Mouse (Mus musculus) olfactory bulb, adult 2 months (tissue): ENCODE measurements around the gene Hist2h2ab.

ENCODE experiments used
- CTCF ChIP-seq: fragments of 200-500 bp; IDR thresholded peaks from 2 replicates; pipeline ENCODE4 v1.5.1; 2012; ENCODE audit warnings: low read depth, mild to moderate bottlenecking, low read length, moderate library complexity; ENCODE audit not compliant: insufficient read depth
- POLR2A ChIP-seq: fragments of 200-500 bp; IDR thresholded peaks from 2 replicates; pipeline ENCODE4 v1.6.1; 2012; ENCODE audit warnings: mild to moderate bottlenecking, low read depth, low read length, moderate library complexity; ENCODE audit not compliant: insufficient read depth

- no peak for TF ChIP-seq CTCF
- no peak for TF ChIP-seq POLR2A
Measured at GRCm38 (mm10) chr3:96248141-96249033, 28.7 kb downstream of the Hist2h2ab start.
